Mouse (Mus musculus) adrenal gland, postnatal 10 days (tissue): ENCODE measurements around the gene Tsc22d1. TPM values are rescaled to one million over a fixed set of nuclear protein-coding genes. Genes with fewer than 3 reads are reported as not detected.

ENCODE experiments used
- DNase-seq: peaks from one replicate; pipeline ENCODE4 v3.0.0; 2021; ENCODE audit warnings: mixed read lengths
- total RNA-seq, 2 experiments: library from RNA; stranded (reverse); gene quantifications; 2 replicates each; pipeline ENCODE4 v1.2.3; 2021

The Tsc22d1 gene
- total RNA-seq, 2 experiments from 2014 or later: 737 to 939 TPM

DNA sequence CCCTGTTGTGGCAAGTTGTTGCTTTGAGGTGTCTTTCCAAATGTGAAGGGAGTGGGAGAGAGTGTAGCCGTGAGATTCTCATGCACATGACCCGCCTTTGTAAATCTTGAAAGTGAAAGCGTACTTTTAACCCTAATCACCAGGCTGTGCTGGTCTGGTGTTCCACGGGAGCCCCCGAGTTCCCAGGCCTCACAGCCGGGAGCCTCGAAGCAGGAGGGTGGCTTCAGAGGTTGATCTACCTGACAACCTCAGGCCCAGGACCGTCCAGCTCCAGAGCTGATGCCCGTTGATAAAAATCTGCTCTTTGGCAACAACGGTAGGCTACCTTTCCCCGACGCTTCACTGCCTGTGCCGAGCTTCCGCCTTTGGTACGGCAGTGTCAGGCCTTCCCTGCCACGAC is 72.8 kb downstream of the Tsc22d1 start:
- DNase-seq: no peak

DNA sequence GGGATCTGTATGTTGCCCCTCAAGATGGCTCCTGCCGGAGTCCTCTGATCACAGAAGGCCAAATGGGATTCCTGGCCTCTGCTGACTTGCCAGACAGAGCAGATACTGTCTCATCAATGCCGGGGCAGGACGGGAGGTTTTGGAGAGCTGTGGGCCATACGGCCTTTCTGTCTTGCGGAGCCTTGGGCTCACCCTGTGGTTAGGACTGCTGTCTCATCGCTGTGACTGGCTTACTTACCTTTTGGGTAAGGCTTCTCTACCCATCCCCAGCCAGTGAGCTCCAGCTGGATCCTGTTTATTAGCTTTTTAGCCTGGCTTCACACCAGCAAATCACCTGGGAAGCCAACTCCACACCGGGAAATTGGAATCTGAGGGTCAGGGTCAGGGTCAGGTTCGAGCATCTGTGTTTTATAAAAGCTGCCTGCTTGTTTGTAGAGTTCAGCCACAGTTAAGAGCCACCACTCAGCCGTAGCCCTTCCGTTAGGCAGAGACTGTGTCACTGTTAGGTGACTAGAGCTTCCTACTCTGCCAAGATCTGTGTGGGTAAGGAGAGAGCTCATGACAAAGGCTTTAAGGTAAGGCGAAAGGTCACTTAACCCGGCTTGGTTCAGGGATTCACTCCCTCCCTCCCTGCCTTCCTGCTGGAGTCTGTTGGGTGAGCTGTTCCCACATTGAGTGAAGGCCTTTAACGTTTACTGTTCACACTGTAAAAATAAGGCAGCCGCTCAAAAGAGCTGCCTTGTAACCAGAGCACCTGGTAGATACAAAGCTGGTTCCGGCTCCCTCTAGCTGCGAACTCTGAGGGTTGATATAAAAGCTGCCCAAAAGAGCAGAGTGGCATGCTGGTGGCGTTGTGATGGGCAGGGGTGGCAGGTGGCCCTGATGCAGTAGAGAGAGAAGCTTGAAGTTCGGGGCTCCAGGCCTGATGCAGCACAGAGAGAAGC is 73.6 kb downstream of the Tsc22d1 start:
- no peak for DNase-seq

DNA sequence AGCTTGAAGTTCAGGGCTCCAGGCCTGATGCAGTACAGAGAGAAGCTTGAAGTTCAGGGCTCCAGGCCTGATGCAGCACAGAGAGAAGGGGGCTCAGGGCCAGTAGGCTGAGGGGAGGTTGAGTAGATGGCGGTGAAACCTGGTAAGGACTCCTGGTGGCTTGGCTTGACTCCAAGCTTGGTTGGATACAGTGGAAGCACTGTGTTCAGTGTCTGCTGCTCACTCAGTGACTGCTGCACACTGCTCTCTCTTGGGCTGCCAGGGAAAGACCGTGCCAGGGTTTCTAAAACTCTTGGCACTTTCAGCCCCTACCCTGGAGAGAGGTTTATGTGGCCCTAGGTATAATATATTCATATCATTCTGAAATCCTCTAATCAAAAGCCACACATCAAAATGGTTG is 74.4 kb downstream of the Tsc22d1 start:
- no peak for DNase-seq

DNA sequence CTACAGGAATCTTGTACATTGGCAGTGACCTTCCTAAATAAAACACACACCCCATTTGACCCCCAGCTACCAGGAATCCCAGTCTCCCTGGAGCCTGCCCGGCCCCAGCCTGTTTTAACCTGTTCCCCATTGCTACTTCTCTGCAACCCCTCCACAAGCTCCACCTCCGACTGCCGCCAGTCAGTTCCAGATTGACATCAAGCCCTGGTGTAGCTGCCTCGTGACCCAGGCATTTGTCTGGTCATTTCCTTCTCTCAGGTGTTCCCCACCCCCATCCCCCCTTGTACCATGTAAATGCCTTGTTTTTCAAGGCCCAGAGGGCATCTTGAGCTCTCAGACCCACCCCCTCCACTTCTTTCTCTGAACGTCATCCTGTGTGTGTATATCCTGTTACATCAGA is 80.3 kb downstream of the Tsc22d1 start:
- no peak for DNase-seq

DNA sequence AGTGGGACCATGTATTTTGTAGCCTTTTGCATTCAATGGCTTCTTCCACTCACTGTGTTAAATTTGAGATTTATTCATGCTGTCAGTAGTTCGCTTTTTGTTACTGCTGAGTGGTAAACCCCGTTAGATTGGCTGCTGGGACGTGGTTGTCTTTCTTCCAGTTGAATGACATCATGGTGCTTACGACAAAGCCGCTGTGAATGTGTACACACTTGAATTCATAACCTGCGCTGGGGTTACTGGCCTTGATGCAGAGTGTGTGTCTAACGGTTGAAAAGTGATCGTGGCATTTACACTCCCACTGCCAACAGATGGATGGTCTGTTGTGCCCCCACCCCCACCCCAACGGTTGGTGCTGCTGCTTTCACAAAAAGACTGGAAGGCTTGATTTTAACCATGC is 82.4 kb downstream of the Tsc22d1 start:
- no peak for DNase-seq

DNA sequence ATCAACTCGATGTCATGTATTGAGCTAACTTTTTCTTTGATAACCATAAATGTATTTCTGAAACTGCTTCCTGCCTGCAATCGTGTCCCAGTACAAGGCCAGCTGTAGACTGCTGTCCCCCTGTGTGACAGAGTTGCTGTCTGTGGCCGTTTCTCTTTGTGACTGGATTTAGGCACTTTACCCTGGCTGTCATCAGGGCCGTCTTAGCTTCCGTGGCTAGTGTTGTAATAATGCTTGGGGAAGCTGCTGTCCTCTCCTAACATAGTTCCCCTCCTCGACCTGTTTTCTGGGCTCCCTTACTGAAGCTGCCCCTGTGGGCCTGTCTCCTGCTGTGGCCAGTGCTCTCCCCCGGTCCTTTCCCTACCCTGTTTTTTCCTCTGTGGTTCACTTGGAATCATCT is 83.4 kb downstream of the Tsc22d1 start:
- DNase-seq: no peak

DNA sequence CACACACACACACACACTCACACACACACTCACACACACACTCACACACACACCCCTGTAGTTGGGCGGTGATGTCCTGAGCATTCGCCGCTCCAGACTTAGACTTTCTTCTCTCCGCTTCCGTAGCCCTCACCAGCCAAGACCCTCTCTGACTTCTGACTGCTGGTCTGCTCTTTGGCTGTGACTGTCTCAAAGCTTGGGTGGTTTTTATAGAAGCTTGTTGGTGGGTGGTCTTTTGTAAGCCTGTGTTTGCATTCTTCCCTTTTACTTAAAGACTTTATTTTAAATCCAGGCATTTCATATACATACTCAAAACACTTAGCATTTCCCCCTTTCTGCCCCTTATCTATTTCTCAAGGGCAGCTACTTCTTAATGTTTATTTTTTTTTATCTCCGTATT is 84.7 kb downstream of the Tsc22d1 start:
- no peak for DNase-seq

DNA sequence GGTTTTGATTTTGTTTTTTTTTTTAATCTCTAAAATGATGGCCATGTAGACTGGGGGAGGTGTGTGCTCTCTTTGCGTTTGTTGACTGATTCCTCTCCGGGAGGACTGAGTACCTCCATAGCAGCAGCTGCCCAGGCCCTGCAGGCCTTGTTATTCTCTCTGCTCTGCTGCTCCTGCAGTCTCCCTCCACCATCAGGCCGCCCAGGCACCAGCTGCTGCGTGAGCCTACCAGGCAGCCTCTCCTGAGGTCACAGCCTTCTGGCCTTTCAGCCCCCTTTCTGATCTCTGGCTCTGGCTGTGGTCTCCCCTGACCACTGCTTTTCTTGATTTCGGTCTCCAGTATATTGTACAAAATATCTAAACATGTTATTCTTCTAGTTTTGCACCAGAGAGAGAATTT is 85.3 kb downstream of the Tsc22d1 start:
- no peak for DNase-seq

DNA sequence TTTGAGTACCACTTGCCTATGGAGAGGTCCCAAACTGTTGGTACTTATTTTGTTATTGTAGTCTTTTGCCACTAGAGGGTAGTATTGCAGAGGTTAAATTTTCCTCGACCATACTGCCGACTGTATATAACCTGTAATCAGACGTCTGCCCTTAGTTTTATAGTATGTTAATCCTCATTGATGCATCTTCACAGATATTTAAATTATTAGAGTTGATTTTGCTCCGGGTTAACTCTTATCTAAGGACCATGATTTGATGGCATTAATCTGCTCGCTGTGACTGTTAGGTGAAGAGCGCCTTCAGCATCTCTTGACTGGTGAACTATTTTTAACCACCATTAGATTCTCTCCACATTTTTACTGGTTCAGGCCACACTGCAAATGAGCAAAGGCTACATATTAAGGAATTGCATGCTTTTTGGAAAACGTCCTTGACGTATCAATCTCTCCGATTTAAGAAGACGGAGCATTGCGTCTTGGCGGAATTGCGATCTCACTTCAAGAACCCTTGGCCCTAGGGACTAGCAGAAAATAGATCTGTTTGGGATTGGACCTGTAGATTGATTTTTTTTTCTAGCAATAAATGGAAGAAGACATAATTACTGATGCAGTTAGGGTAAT is 88.6 kb downstream of the Tsc22d1 start:
- no peak for DNase-seq

DNA sequence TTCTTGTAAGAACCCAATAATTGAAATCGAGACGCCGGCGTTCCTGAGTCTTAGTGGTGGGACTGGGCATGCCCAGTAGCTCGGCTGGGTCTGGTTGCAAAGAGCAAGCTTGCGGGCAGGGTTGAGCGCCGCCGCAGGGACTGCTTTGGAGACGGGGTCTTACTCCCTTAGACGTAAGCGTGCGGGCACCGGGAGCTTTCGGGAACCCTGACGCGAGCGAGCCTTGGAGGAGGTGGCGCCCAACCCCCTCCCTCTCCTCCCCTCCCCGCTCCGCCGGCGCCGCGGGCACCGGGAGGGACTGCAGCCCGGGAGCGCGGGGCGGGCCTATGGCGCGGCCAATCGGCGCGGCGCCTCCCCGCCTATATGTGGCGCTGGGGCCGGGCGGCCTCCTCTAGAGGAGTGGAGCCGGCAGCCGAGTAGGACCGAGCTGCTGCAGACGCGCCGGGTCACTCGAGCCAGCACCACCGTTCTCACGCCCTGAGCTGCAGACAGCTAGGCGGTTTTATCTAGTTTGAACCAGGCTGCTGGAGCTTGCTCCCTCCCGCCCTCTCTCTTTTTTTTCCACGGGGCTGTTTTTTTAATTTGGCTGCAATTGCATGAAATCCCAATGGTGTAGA is 89.5 kb downstream of the Tsc22d1 start:
- DNase-seq: peak; percentile 99

DNA sequence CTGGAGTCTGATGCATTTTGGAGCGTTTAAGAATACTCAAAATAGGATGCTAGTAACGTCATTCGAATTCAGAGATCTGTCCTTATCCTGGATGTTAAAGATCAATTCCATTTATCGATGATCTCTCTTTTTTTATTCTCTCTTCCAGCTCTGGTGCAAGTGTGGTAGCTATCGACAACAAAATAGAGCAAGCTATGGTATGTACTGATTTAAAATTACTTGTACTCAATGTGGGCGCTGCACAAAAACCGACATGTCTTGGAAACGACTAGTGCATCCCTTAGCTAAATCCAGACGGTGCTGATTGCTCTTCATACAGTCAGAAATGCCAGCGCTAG is 90.3 kb downstream of the Tsc22d1 start:
- no peak for DNase-seq

DNA sequence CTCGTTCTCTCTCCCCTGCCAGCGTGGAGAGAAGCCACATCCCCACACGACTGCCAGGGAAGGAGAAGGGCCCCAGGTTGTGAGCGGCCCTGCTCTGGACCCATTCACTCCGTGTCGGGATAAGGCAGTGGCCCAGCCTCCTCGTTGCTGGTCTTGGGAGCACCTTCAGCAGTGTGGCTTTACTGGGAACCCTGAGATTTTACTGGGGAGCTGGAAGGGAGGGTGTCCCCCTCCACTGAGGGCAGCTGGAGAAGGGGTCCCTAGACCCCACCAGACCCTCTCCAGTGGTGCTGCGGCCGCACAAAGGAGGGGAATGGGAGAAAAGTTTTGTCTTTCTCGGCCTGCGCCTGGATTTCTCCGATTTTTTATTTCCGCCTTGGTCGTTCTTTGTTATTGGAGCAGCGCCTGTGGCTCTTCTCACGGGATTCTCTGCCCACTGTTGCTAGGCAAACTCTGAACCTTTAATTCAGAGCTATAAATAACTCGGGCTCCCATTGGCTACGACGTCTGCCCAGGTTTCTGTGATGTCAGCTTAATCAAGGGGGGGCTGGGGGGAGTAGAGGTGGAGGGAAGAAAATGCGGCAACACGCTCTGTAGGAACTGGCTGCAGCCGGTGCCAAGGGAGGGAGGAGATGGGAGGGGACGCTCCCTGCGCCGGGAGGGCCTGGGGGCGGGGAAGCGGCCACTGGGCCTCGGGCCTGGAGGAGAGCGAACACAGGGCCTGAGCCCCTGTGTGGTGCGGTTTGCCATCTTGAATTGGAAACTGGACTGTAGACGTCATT is 90.9 kb downstream of the Tsc22d1 start:
- DNase-seq: peak; percentile 92

DNA sequence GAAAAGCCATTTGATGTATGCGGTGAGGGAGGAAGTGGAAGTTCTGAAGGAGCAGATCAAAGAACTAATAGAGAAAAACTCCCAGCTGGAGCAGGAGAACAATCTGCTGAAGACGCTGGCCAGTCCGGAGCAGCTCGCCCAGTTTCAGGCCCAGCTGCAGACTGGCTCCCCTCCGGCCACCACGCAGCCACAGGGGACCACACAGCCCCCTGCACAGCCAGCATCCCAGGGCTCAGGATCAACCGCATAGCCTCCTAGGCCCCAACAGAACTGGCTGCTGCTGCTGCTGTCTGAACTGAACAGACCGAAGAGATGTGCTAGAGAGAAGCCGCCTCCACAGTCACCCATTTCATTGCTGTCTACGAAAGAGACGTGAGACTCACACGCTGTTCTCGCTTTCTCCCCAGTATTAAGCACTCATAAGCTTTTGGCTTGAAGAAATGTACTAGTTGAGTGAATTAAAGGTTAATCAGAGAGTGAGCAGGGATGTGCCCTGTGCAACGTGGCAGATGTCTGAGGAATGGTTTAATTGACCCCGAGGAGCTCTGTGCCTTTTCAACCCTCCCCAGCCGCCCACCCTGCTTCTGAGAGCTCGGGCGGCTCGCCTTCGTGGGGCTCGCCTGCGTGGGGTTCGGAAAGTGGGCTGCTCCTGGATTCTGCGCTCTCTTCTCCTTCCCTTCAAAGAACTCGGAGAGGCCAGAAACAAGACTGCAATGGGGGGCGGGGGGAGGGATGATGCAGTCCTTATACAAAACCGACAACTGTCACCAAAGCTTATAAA is 91.9 kb downstream of the Tsc22d1 start:
- peak; percentile 47 for DNase-seq

DNA sequence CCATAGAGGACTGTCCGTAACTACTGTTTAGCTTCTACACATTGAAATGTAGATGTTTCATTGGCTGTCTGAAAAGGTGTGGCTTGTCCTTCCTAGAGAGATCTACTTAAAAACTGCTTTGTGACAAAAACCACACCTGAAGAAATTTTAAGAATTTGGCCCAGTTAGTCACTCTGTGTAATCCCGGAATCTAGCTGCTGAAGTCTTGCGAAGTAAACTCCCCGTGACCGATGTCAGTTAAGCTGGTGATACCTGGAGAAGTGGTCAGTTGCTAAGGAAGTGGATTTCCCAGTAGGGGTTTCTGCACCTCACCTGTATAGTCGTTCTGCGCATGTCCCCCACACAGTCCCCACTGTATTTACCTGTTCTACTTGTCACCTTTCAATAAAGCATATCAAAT is 92.6 kb downstream of the Tsc22d1 start:
- DNase-seq: no peak

DNA sequence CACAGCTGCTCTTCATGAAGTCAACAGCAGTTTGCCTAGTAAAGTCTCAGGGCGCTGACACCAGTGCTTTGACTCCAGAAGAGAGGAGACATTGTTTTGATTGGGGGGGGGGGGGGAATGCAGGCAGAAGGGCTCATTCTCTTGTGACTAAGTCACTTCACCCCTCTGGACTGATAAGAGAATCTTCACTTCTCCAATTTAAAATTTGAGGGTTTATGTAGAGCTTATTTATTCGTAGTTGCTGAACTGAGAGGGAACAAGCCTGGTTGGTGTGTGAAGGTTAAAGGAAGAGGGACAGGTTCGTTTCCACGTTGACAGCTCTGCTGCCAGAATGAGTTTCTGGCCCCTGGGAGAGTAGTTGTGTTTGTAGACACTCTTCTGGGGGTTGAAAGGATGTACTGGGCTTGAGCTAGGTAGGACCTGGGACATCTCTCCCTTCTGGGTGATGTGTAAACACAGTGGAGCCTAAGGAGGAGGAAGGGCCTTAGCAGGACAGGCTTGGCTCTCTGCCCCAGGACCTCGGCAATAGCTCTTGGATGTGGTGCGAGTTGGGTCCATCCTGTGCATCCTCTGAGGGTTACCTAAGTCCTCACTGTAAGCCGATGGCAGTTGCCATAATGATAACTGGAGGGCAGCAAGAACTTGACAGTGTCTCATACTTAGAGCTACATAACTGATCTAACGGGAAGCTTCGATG is 93.2 kb downstream of the Tsc22d1 start:
- DNase-seq: peak; percentile 53

DNA sequence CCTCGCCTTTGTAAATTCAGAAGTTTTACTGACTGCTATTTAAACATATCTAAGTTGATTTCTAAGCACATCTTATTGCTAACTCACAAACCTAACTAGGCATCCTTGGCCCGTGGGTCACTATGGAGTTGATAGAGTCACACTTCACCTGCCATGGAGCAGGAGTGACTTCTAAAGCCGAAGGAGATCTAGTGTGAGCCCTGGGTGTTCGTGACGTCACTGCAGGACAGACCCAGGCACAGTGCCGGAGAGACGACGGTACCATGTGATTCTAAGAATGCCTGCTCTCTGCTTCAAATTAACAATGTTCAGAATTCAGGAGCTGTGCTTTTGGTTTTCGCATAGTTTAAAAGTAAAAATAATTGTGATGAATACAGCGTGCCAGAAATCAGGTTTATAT is 93.9 kb downstream of the Tsc22d1 start:
- DNase-seq: peak; percentile 63

DNA sequence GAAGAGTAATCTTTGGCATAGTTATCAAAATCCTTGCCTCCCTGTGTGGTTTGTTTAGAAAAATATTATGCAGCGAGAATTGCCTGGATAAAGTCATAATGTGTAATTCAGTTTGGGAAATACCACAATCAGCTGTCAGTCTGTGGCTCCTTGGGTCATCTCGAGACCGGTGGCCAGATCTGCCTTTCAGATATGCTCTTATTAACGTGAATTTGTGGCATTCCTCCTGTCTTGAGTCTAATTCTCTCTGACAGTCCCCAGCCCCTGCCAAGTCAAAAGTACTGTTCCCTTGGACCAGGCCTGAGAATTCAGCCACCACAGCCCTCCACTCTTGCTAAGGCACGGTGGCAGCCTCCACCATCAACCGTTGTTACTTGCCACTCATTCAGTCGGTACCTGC is 97.2 kb downstream of the Tsc22d1 start:
- DNase-seq: no peak

DNA sequence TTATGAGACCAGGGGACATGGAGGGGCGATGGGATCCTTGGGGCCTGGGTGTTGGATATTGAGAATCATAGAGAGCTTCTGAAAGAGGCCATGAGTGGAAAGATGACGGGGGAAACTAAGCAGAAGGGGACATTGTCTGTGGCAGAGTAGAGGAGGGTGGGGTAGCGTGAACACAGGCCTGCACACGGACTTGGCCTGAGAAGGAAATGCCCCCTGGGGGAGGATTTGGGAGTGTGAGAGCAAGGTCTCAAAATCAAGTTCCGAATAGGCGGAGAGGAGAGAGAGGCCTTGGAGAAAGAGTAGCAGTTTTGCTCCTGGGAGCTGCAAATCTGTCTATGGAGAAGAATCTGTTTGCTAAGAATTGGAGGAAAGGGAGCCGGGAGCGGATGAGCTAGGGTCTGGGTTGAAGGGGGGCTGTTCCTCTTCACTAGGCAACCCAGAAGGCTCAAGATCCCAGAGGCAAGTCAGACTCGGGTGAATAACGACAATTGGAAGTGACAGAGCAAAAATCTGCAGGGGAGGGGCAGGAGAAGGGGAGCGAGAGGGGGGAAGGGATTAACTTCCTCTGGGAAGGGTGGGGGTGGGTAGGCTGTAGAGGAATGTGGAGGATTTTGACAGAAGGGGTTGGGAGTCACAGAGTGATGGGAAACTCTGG is 98.8 kb downstream of the Tsc22d1 start:
- DNase-seq: no peak

DNA sequence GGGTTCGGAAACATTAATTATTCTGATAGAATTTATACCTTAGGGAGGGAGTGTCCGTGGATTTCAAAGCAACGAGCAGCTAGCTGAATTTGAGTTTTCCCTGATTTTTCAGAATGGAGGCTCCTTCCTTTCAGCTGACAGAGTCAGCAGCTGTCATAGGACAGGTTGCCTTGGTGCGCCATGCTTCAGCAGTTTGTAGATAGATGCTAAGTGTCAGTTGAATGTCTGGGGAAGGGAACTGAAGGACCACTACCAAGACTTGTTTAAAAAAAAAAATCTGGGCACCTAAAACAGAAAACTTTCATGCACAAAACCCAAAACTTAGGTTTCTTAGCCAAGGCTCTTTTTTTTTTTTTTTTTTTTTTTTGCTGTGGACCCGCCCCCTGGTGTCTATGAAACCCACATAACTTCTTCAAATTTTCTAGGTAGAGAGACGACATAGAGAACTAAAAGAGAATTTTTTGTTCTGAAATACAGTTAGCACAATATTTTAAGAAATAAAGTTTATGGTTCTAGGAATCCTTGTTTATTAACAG is 99.4 kb downstream of the Tsc22d1 start:
- no peak for DNase-seq

DNA sequence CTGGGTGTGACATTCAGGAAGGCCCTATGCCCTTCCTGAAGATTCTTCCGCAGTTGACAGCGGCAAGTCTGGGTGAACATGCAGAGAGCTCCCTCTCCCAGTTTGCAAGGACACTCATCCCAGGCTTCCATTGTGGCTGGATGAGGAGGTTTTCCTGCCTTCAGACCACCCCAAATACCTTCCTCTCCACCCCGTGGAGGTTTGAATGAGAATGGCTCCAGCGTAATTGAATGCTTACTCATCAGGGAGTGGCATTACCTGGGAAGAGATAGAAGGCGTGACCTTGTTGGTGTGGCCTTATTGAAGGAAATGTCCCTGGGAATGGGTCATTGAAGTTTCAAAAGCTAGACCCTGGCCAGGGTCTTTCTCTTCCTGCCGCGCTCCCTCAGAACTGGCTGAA is 100.9 kb downstream of the Tsc22d1 start:
- DNase-seq: no peak
